Mouse (Mus musculus) C2C12 (cell line): ENCODE results near the gene Sall1. TPM values are rescaled to one million over a fixed set of nuclear protein-coding genes. Genes with fewer than 3 reads are reported as not detected.

Source experiments
- H3K27me3 ChIP-seq: one replicate; pipeline ENCODE4 v1.6.1; 2011; ENCODE audit not compliant: control insufficient read depth, insufficient read depth, insufficient read length
- H3K36me3 ChIP-seq: one replicate; pipeline ENCODE4 v1.6.1; 2011; ENCODE audit not compliant: control insufficient read depth, insufficient read depth
- H3K4me3 ChIP-seq: one replicate; pipeline ENCODE4 v1.5.1; 2011; ENCODE audit warnings: mild to moderate bottlenecking, control low read depth; ENCODE audit not compliant: poor library complexity, insufficient read depth, severe bottlenecking
- H3K79me2 ChIP-seq: one replicate; pipeline ENCODE4 v1.6.1; 2011; ENCODE audit not compliant: control insufficient read depth, insufficient read depth
- H3K79me3 ChIP-seq: one replicate; pipeline ENCODE4 v1.6.1; 2011; ENCODE audit warnings: low read depth, control low read depth
- H3ac ChIP-seq: one replicate; pipeline ENCODE3; 2011; ENCODE audit warnings: low read depth; ENCODE audit not compliant: control insufficient read depth, insufficient read length
- CEBPB ChIP-seq: IDR thresholded peaks from one replicate; pipeline ENCODE4 v1.6.1; 2011; ENCODE audit warnings: low read depth, mild to moderate bottlenecking, control low read depth, moderate library complexity
- CTCF ChIP-seq: IDR thresholded peaks from one replicate; pipeline ENCODE4 v1.5.1; 2011; ENCODE audit not compliant: control insufficient read depth, insufficient read depth, insufficient read length
- FOSL1 ChIP-seq: IDR thresholded peaks from one replicate; pipeline ENCODE4 v1.8.0; 2011; ENCODE audit warnings: mild to moderate bottlenecking, low read length; ENCODE audit not compliant: poor library complexity, insufficient read depth, severe bottlenecking
- MAX ChIP-seq: IDR thresholded peaks from one replicate; pipeline ENCODE4 v1.6.1; 2011; ENCODE audit warnings: mild to moderate bottlenecking, control low read depth
- MYOD1 ChIP-seq: IDR thresholded peaks from one replicate; pipeline ENCODE4 v1.6.1; 2011; ENCODE audit warnings: low read depth; ENCODE audit not compliant: control insufficient read depth, insufficient read length
- MYOG ChIP-seq: IDR thresholded peaks from one replicate; pipeline ENCODE4 v1.6.1; 2011; ENCODE audit not compliant: control insufficient read depth, insufficient read length; ENCODE audit errors: extremely low read depth
- USF1 ChIP-seq: IDR thresholded peaks from one replicate; pipeline ENCODE4 v1.6.1; 2011; ENCODE audit warnings: low read depth, mild to moderate bottlenecking, control low read depth, moderate library complexity
- polyA plus RNA-seq: library from polyadenylated mRNA; unstranded; fragments of >200 nt; fragmentation: generic; extraction: Trizol; gene quantifications from one replicate; pipeline ENCODE4 v1.2.1, GENCODE M21; 2012; ENCODE audit warnings: missing spikeins

The Sall1 gene
- polyA plus RNA-seq, 1 experiment: not detected

GRCm38 (mm10) chr8:89008784-89009183 is 35.2 kb downstream of the Sall1 start:
- TF ChIP-seq CTCF (no peak), USF1 (no peak), CEBPB (no peak), MAX (no peak), MYOD1 (no peak), MYOG (no peak), FOSL1 (no peak)
- H3K27me3 ChIP-seq: peaks cover 3% of the 10 kb centered on the region

GRCm38 (mm10) chr8:89007114-89007513 is 36.8 kb downstream of the Sall1 start:
- Histone ChIP-seq H3K36me3 (no peaks in the 10 kb centered on the region), H3K27me3 (peaks cover 3% of the 10 kb centered on the region), H3K79me3 (no peaks in the 10 kb centered on the region), H3ac (no peak overlapping the region), H3K4me3 (no peak overlapping the region), H3K79me2 (no peaks in the 10 kb centered on the region)
- no peak for TF ChIP-seq CEBPB
- TF ChIP-seq FOSL1: no peak
- no peak for TF ChIP-seq CTCF
- no peak for TF ChIP-seq MYOD1
- TF ChIP-seq USF1: no peak
- TF ChIP-seq MYOG: no peak
- no peak for TF ChIP-seq MAX

More at GRCm38 (mm10) chr8:89008784-89009183, 35.2 kb downstream of the Sall1 start:
- Histone ChIP-seq H3ac (no peak overlapping the region), H3K36me3 (no peaks in the 10 kb centered on the region), H3K4me3 (no peak overlapping the region), H3K79me2 (no peaks in the 10 kb centered on the region), H3K79me3 (no peaks in the 10 kb centered on the region)

DNA sequence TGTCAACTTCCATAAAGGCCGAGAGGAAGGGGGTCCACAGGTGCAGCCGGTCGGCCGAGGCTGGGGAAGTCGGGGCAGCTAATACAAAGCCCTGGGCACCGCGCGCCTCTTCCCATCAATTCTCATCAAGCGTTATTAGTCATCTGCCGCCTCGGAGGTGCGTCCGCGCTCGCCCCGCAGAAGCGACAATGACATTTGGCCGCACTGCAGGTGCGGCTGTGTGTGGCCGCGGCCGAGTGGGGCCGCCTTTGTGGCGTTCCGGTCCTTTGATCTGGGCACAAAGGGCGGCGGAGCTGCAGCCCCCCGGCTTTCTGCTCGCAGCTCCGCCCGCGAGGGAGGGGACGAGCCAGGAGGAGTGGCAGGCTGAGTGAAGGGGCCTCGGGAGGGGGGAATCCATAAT is 37.5 kb downstream of the Sall1 start:
- Histone ChIP-seq H3K79me2 (no peaks in the 10 kb centered on the region), H3K27me3 (peaks cover 3% of the 10 kb centered on the region), H3K36me3 (no peaks in the 10 kb centered on the region), H3K79me3 (no peaks in the 10 kb centered on the region), H3K4me3 (no peak overlapping the region), H3ac (no peak overlapping the region)
- TF ChIP-seq MYOD1: no peak
- TF ChIP-seq CTCF: no peak
- TF ChIP-seq FOSL1: no peak
- TF ChIP-seq CEBPB: no peak
- TF ChIP-seq MAX: no peak
- TF ChIP-seq MYOG: no peak
- TF ChIP-seq USF1: no peak

DNA sequence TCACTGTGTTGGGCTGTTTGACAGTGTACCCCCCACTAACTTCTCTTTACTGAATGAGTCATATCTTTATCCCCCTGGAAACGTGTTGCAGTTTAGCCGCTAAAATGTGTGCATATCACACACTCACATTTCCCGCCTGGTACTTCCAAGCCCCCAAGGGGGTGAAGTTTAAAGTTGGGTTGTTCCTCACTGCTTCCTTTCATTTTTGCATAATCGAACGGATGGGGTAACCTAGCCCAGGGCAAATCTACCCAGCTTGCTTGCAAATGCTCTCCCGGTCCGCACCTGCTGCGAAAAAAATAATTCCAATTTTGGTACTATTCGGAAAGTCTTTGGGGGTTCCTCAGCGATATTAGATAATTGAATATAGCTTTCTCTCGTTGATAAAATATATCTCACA is 38.2 kb downstream of the Sall1 start:
- TF ChIP-seq MYOD1: no peak
- H3K36me3 ChIP-seq: no peaks in the 10 kb centered on the region
- peaks cover 3% of the 10 kb centered on the region for H3K27me3 ChIP-seq
- H3K4me3 ChIP-seq: no peak overlapping the region
- H3K79me3 ChIP-seq: no peaks in the 10 kb centered on the region
- no peaks in the 10 kb centered on the region for H3K79me2 ChIP-seq
- H3ac ChIP-seq: no peak overlapping the region

DNA sequence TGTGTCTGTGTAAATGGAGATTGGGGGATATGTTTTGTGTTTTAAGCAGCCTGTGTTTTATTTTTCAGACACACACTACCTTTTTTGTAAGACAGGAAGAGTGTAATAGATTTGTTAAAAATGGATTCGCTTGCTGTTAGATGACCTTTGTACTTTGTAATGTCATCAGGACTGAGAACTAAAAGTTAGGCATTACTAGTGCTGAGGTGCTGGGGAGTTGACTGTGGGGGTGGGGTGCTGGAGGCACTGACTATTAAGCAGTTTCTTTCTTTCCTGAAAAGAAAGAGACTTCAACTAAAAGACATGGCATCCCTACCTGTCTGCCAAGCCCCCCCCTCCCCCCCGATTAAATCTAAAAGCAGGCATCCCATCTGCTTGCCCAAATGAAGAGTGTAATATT is 39.9 kb downstream of the Sall1 start:
- Histone ChIP-seq H3K79me3 (no peaks in the 10 kb centered on the region), H3K4me3 (no peak overlapping the region), H3K79me2 (no peaks in the 10 kb centered on the region), H3K36me3 (no peaks in the 10 kb centered on the region), H3ac (no peak overlapping the region), H3K27me3 (peaks cover 3% of the 10 kb centered on the region)
- TF ChIP-seq CTCF: no peak
- TF ChIP-seq USF1: no peak
- no peak for TF ChIP-seq CEBPB
- TF ChIP-seq MYOD1: no peak
- TF ChIP-seq MAX: no peak
- TF ChIP-seq MYOG: no peak
- TF ChIP-seq FOSL1: no peak

DNA sequence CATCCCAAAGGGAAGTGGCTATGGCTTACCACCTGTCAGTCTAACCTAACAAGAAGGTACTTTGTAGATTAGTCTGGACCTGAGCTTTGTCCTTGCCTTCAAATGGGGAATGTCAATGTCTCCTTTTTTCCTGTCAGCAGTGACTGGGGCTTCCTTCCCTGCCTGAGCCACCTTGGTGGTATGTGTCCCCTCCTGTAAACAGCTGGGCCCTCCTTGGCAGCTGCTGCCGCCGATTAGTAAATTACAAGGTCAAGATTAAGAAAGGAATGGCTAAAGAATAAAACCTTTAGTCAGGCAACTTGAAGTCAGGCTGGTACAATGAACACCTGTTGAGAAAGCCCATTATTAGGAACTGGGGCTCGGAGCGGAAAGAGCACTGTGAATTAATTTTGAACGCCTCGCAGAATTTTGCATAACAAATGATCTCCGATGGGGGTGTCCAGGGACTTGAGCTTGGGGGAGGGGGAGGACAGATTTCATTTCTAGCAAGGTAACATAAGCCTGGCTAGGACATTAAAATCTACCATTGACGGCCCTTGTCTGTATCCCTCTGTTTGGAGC is 40.5 kb downstream of the Sall1 start:
- Histone ChIP-seq H3K36me3 (no peaks in the 10 kb centered on the region), H3ac (no peak overlapping the region), H3K79me2 (no peaks in the 10 kb centered on the region), H3K4me3 (no peak overlapping the region), H3K27me3 (peaks cover 3% of the 10 kb centered on the region), H3K79me3 (no peaks in the 10 kb centered on the region)
- TF ChIP-seq MAX (no peak), FOSL1 (no peak), CEBPB (no peak), USF1 (no peak), MYOG (no peak), MYOD1 (no peak), CTCF (no peak)
